Mouse (Mus musculus) adrenal gland (tissue): ENCODE results near the gene Atg7.

Source experiments
- intact Hi-C: fragments of 180-260 bp; cut with DNase I; formaldehyde crosslinking; loops from one replicate; pipeline ENCODE4 v1.15.1; 2025

The Atg7 gene

GRCm38 (mm10) chr6:114847582-114848174 lies 204.8 kb downstream of the Atg7 start:
- intact Hi-C loops: no loop called here

- intact Hi-C loops: no loop called here
Observed at GRCm38 (mm10) chr6:114848761-114849160, 205.9 kb downstream of the Atg7 start.

DNA sequence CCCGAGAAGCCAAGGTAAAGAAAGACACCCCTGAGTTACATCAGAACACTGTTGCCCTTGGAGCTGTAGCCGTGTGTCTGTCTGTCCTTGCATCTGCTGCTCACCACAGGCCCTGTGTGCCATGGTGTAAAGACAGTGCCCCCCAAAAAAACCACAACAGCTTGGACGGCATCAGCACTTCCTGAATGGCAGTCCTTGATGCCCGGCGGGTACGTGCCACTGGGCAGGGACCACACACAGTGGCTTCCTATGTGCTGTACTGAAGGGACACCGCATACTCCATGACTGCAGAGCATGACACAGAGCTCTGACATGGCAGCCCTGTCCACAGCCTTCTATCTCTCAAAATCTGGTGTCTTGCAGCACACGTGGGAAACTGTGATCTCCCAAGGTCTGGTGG lies 206.9 kb downstream of the Atg7 start:
- intact Hi-C loops: no loop called here

GRCm38 (mm10) chr6:114851688-114852087 lies 208.8 kb downstream of the Atg7 start:
- intact Hi-C loops: no loop called here

GRCm38 (mm10) chr6:114852739-114853138 lies 209.8 kb downstream of the Atg7 start:
- intact Hi-C loops: no loop called here

- intact Hi-C loops: no loop called here
Observed at GRCm38 (mm10) chr6:114854368-114854767, 211.5 kb downstream of the Atg7 start.

GRCm38 (mm10) chr6:114855644-114856043 lies 212.7 kb downstream of the Atg7 start:
- intact Hi-C loops: no loop called here

DNA sequence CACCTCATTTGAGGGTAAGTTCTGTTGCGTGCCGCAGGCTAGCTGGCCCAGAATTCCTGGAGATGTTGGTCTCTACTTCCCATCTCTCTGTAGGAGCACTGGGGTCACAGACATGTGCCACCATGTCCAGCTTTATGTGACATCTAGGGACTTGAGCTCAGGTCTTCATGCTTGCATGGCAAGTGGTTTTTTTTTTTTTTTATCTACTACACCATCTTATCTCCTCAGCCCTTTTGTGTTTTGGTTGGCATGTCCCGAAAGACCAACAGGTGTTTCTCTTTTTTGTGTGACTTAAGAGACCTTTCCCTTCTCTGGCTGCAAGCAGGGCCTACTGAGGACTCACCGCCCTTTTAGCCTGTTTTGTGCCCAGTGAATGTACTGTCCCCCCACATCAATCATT lies 213.6 kb downstream of the Atg7 start:
- intact Hi-C loops: no loop called here

DNA sequence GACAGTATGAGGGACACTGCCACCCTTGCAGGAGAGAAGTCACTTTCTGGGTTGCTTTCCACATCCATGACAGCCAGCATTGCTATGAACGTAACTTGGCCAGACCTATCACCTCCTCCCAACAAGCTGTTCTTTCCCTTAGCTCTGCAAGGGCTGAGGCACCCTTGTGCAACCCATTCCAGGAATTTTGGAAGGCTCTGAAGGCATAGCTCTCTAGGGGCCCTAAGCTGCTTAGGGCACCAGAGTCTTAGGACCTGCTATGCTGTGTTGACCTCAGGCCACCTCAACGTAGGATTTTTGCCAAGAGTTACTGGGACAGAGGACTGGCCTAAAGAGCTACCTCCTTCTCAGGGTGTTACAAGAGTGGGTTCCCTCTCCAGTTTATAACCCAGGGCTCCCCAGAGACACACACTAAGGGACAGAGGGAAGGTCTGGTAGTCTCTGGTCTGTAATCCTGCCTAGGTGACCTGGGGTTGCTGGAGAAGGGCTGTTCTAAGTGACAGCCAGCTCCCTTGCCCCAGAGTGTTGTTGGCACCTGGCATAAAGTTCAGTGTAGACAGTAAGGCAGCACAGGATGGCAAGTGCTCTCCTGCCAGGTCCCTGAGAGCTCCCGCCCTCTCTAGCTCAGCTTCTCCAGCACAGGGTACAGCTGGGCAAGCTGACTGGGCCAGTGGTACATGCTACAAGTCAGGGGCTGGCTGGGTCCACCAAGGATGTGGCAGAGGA lies 215.3 kb downstream of the Atg7 start:
- intact Hi-C loops: no loop called here

DNA sequence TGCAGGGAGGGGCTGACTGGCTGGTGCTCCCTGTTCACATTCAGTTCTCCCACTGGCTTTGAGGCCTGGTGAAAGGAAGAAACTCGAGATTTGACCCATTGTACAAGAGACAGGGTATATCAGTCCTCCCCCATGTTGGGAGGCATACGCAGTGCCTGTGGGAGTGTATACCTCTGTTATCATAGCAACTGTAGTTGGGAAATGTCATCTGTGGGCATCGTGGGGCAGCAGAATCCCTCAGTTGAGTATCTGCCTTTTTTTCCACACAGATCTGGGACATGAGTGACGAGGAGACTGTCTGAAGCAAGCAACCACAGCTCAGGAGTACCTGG lies 215.8 kb downstream of the Atg7 start:
- intact Hi-C loops: no loop called here

GRCm38 (mm10) chr6:114860677-114861568 lies 218.0 kb downstream of the Atg7 start:
- intact Hi-C loops: no loop called here

- intact Hi-C loops: no loop called here
Observed at GRCm38 (mm10) chr6:114861591-114861990, 218.7 kb downstream of the Atg7 start.

- intact Hi-C loops: no loop called here
Observed at GRCm38 (mm10) chr6:114862046-114862445, 219.1 kb downstream of the Atg7 start.

DNA sequence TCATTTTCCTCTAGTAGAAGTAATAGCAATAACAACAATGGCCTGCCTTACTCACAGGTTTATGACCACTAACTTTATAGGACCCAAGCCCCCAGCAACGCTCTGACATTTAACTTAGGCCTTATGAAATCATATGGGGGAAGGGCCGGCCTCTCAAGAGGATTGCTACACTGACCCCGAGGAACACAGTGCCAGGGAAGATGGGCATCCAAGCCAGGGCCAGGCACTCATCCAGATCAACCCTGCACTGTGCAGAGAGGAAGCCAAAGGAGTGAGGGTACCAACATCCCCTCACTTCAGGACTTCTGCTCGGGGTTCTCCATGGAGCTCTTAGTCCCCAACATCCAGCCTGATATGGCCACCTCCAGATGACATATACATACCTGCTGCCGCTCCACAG lies 220.6 kb downstream of the Atg7 start:
- intact Hi-C loops: no loop called here

DNA sequence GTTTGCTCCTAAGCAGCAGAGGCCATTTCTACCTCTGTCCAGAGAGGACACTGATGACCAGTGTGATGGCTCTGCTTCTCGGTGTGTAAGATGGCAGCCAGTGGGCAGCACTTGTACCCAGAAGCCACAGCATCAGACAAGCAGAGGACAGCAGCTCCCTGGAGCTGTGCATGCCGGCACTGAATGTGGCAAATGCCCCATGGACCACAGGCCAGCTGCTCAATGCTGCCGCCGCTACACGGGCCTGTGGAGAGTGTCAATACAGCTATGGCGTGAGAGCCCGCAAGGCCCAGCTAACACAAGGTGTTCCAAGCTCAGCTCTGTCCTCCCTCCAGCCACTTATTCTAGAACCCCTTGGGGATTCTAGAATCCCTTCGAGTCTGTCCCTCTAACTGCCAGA lies 221.5 kb downstream of the Atg7 start:
- intact Hi-C loops: no loop called here

DNA sequence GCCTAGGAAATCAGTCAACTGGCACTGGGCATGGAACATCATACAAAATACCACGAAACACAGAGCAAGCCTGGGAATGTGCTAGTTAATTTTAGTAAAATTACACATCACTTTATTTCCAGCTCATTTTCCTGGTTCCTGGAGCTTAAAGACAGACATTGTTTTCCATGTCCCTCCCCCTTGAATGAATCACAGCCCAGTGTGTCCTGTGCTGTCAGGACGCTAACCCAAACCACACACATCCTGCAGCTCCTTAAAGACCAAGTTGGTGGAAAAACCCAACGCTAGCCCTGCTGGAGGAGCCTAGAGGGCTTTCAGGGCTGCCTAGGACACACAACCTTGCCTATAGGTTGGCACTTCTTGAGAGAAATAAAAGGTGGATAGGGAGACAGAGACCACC lies 223.2 kb downstream of the Atg7 start:
- intact Hi-C loops: no loop called here

DNA sequence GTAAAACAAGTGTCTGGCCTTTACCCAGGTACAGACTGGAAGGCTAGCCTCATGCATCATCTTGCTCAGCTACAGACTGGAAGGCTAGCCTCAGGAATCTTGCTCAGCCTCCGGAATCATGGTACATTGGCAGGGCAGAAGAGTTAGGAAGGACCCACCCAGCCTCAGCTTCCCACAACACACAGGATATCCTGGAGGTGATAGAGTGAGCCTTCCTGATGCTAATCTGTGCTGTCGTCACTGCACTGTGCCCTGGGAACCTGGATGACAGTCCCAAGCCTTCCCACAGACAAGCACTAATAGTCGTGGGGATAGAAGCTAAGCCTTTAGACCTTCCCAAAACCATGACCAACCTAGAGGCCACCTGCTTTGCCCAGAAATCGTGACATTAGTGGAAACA lies 223.7 kb downstream of the Atg7 start:
- intact Hi-C loops: no loop called here

DNA sequence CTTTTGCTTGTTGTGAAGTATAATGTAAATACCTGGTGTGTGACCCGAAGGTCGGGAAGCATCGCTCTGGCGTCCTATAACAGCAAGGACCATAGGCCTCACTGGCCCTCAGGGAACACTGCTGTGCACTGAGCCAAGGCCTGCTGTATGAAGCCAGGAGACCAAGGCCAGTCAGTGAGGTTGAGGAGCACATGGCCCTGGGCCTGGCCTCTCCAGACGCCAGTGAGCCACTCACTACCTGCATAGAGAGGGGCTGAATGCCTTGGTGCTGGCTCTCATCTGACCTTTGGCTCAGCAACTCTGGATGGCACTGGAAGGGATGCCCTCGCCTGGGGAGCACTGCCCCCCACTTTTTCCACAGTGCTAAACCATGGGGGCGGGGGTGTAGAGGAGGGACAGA lies 225.8 kb downstream of the Atg7 start:
- intact Hi-C loops: no loop called here

DNA sequence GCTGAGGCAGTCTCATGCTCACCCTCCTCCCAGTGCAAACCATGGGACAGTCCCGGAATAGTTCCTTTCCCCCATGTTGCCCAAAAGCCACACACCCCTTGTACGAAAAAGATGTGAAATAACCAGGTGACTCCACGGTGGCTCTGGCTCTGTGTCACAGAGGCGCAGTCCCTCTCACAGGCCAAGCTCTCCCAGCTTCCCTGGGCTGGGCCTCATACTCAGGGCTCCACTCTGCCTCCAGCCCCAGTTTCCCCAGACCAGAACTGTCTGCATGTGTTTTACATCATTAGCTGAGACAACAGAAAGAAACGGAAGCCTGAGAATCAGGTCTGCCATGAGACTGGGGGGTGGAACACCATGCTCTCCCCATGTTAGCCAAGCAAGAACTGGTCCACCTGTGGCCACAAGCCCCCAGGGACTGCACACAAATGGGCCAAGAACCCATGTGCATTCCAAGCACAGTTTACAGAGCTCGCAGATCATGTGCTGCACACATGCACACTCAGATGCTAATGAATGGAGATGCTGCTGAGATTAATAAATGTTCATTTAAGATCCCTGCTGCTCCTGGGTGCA lies 226.7 kb downstream of the Atg7 start:
- intact Hi-C loops: no loop called here

DNA sequence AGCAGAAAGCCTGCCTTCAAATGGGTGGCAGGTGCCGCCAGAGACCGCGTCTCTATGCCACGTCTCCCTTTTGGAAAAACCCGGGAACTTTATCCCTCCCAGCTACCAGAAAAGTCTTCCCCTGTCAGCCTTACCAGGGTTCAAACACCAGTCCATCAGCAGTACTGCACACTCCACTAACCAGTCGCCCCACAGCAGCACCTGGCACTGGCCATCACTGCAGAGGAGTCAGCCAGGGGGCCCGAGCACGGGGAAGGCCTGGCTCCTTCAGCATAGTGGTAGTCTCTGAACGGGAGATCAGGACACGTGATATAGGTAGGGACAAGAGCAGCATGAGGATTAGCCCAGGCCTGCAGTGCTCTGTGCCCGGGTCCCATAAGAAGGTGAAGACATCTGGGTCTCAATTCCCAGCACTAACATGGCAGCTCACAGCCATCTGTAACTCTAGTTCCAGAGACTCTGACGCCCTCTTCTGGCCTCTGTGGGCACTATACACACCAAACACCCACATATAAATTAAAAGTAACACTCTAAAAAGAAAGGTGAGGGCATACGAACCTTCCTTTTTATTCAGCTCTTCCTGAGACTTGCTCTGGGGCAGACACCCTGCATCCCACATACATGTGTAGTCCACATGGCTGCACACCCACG lies 228.2 kb downstream of the Atg7 start:
- intact Hi-C loops: no loop called here

- intact Hi-C loops: no loop called here
Observed at GRCm38 (mm10) chr6:114873808-114874137, 230.9 kb downstream of the Atg7 start.
